Mouse (Mus musculus): ENCODE results near the gene Msrb3. TPM values are rescaled to one million over a fixed set of nuclear protein-coding genes. Genes with fewer than 3 reads are reported as not detected.

Gene Msrb3
- total RNA-seq, 4 experiments from 2014 or later, result 115 to 149 (median 130) TPM

DNA sequence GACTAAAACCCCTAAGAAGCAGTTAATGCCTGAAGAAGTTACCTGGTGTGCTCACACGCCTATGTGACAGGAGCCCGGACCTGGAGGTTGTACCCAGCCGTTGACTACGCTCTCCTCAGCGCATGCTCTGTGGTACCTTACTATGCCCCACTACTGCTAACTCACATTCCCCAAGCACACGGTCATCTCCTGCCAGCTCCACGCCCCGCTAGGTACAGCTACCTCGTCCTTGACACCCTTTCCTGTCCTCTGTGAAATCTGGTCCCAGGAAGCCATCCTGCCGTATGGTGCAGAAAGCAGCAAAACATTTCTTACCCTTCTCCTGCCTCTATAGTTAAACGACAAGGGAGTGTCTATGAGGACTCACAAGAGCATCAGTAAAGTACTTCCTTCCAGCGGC lies 37.2 kb downstream of the Msrb3 start:
- no peak for DNase-seq (ENCODE audit: low spot score in 2 of 2)

DNA sequence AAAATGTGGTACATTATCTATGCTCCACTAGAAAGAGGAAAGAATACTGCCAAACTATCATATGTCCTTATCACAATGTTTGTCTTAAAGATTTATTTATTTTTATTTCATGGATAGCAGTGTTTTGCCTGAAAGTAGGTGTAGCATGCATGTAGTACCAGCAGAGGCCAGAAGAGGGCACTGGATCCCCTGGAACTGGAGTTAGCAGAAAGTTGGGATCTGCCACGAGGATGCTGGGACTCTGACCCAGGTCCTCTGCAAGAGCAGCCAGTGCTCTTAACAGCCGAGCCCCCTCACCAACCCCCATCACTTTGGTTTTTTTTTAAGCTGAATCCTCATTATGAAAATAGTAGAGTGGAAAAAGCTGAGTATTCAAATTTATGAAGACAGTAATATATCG lies 37.7 kb downstream of the Msrb3 start:
- DNase-seq (ENCODE audit: low spot score in 2 of 2), result no peak

DNA sequence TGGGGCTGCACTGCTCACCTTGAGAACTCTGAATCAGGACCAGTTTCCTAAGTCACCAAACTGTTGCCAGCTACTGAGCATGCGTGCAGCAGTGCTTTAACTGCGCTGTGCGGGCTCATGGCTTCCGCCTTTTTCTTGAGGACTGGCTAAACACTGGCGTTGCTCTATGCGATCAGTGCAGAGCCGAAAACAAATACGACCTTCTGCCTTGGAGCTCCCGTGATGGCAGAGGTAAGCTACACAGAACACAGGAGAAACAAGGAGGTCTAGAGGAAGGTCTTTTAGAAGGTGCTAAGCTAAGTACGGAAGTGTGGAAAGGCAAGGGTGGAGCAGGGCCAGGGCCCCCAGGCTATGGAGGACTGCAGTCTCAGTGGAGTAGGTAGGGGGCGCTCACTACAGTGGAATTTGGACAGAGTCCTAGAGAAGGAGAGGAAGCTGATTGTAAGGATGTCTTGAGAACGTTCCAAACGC lies 41.3 kb downstream of the Msrb3 start:
- DNase-seq (ENCODE audit: low spot score in 2 of 2), result no peak

DNA sequence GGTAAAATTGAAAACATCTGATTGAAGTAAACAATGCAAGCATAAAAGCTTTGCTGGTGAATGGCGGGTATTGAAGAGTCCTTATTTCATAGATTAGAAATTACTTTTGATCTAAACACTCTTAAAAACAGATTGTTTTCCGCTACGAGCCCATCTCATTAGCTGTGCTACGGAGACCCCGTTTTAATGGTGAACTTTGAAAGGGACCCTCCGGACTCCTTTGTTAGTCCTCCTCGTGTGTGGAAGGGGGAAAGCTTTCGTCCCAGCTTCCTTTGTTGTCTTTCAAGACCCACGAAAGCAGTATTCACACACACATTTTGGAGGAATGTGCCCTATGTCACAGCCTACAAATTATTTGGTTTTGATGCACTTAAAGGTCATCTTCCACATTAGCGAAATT lies 44.6 kb downstream of the Msrb3 start:
- no peak for DNase-seq (ENCODE audit: low spot score in 2 of 2)

DNA sequence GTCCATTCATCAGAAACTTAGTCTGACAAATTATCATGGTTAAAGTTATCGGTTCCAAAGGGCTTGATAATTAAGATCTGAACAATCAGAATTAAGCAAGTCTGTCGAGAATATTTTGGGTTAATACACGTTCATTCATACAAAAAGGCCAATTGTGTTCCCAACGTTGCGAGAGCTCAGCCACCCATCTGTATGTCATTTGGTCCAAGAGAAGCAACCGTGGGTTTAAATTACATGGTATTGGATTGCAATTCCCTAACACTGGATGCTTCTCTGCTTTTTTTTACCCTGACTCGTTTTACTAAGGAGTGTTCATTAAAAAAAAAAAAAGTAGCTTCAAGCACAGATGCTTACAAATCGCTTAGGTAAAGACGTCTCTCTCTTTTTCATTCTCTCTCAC lies 45.1 kb downstream of the Msrb3 start:
- DNase-seq (ENCODE audit: low spot score in 2 of 2), result no peak

DNA sequence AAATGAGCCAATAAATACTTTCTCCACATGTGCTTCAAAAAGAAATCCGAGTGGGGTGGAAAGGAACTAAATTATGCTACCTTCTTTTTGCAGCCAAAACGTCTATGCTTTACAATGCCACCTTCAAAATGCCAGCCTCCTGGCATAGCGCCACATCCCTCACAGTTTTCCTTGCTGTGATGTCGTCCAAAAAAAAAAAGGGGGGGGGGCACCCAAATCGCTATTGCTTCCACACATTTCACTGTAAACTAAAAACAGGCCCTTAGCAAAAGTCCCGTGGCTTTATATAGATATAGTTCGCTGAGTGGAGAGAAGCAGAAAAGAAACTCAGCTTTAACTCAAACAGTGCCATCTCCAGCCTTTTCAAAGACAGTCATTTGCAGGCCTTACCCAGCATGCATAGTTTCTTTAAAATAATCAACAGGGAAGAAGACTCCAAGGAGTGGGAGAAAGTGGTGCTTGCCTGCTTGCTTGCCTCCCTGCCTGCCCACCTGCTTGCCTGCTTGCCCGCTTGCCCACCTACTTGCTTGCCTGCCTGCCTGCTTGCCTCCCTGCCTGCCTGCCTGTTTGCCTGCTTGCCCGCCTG lies 47.6 kb downstream of the Msrb3 start:
- no peak for DNase-seq (ENCODE audit: low spot score in 2 of 2)

DNA sequence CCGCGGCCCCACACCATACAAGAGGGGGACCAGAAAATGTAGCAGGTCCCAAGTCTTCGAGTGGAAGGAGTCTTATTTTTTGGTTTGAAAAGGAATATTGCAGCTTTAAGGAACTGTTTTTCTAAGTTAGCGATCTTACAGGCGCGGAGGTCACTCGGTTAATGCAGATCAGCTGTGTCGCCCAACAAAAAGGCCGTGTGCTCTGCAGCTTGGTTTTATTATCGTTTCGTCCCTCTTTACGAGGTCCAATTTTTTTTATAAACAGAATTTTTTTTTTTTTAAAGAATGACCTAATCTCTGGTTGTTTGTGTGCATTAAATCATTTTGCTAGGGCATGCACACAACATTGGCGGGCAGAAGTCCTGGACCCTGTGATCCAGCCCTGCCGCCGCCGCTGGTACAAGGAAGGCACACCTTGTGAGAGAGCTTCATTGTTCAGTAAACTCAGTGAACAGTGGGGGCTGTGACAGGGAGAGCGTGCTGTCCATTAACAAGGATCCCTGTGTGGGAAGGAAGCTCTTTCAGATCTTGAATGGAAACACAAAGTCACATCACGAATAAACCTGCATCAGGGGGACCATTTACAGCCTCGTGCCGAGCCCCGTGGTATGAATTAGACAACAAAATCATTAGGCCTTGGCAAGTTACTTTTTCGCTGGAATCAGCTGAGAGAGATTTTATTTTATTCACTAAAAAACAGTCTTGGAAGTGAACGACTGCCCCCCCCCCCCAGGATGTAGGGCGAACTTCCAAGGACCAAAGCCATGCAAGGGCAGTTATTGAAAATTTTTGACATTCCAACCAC lies 48.3 kb downstream of the Msrb3 start:
- DNase-seq (ENCODE audit: low spot score in 2 of 2), result no peak

DNA sequence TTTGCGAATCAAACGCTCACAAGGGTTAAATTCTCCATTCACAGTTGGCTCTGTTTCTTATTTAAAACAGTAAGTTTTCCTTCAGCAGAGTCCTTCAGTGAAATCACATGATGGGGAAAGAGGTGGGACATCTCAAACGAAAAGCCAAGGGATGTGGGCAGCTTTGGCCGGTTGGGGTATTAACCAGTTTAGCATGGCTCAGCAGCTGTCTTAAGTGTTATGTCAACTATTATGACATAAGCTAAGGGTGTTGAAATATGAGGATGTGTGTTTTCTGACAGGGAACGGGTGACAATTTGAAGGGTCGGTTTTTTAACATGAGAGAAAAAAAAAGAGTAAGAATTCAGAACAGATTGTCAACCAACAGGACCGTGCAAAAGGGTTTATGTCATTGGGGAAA lies 50.2 kb downstream of the Msrb3 start:
- no peak for DNase-seq (ENCODE audit: low spot score in 2 of 2)

DNA sequence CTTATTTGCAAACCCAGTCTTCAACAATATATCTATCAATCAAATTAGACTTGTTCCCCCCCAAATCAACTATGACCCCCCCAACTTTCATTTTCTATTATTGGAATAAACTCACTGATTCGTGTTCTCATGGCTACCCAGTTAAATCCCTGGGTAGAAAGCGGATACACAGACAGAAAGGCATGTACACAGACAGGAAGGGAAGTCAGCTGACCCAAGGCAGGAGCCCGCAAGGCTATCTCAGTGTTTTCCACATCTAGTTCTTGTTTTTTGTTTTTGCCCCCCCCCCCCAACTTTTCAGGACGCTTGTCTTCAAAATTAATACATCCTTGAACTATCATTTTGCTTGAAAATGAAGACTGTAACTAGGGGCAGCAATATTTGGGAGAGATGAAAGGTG lies 51.1 kb downstream of the Msrb3 start:
- DNase-seq (ENCODE audit: low spot score in 2 of 2), result no peak

DNA sequence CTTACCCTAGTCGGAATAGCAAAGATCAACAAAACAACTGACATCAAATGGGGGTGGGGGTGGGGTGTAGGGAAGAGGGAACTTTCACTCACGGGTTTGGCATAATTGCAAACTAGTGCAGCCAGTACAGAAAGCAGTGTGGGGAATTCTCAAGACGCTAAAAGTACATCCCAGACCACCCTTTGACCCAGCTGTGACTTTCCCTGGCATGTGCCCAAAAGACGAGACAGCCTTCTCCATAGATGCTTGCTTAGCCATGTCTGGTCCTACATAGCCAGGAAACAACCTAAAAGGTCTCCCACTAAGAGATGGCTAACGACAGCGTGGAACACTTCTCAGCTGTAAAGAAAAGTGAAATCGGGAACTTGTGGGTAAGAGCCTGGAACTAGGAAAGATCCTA lies 58.9 kb downstream of the Msrb3 start:
- DNase-seq (ENCODE audit: low spot score in 2 of 2), result no peak

DNA sequence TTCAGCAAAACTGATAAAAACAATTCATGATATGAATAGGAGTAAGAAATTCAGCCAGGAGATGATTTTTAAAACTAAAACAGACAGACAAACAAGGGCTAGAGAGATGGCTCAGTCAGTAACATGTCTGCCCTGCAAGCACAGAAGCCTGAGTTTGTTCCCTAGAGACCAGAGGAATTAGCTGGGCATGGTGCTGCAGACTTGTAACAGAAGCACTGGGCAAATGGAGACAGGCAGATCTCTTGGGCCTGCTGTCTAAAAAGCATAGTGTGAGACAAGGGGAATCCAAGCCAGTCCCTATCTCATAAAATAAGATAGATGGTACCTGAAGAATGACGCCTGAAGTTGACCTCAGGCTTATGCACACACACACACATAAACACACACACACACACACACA lies 64.4 kb downstream of the Msrb3 start:
- no peak for DNase-seq (ENCODE audit: low spot score in 2 of 2)

DNA sequence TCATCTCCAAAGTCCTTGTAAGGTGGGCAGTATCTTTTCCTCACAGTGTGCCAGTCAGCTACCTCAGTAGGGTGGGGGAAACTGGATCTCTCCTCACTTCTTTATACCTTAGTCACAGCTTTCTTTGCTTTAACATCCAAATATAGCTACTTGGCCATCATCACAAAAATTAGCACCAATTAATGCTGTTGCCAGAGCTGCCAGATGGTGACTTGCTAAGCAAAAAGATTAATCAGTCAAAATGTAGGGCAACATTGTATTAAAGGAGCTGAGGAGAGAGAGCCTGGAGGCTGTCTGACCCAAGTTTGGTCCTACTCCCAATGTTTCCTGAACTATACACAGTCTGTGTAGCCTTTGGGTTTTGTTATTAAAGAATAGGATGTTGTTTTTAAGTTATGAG lies 65.1 kb downstream of the Msrb3 start:
- no peak for DNase-seq (ENCODE audit: low spot score in 2 of 2)

DNA sequence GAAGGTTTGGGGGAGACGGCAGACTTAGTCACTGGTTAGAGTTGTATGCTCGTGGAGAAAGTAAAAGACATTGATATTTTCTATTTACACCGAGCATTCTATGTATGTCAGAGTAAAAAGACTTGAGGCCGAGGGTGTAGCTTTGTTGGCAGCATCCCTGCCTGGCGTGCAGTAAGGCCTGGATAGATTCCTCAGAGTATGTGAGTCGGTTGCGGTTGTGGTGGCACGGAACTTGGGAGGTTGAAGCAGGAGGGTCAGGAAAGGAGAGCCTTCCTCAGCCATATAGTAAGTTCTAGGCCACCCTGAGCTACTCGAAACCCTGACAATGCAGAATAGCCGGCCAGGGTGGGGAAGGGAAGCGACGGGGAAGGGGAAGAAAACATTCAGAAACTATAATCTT lies 71.1 kb downstream of the Msrb3 start:
- DNase-seq (ENCODE audit: low spot score in 2 of 2), result no peak

DNA sequence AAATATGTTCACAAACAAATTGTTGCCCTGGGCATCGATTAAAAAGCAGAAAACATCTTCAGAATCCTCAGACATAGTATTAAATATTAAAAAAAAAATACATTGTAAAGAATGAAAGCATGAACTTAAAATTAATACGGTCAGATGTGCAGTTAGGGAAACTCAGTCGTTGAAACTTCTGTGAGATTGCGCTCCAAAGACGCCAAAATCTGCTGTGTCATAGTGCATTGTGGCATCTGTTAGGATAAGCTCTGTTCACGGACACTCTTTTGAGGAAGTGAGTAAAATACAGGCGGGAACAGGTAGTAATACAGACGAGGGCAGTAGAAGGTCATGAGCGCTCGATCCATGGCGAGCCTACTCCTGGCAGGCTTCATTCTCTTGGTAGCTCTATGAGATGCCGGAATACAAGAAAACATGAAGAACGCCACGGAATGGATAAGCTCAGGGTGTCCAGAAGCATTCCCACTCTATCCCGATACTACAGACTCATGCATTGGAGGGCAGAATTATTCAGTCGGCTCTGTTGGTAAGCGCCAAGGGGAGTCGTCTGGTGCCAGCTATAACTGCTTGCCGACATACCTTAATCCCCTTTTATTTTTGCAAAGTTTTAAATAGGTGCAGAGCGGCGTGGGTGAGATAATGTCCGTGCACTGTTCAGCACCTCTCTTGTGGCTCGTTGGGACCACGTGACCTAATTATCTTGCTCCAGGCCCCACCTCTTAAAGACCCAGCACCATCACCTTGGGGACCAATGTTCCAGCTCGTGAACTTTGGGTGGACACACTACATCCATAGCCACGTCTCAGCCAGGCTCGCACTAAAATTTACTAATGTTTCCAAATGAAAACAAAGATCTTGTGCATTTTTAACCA lies 71.9 kb downstream of the Msrb3 start:
- DNase-seq (ENCODE audit: low spot score in 2 of 2), result no peak

DNA sequence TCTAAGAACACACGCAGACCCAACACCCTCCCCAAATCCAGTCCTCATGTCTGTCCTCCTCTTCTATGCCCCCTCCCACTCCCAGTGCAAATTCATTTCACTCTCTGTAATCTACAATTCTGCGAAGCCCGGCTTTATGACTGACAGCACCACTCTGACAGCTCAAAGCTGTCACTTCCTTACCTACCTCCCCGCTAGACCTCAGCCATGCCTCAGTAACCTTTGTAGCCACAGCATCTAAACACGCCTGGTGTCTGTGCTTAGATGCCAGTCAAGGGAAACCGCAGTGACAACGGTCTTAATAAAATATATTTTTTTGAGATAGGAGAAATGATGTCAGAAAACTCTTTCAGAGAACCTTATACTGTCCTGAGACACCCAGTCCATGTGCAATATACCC lies 72.5 kb downstream of the Msrb3 start:
- DNase-seq (ENCODE audit: low spot score in 2 of 2), result no peak

DNA sequence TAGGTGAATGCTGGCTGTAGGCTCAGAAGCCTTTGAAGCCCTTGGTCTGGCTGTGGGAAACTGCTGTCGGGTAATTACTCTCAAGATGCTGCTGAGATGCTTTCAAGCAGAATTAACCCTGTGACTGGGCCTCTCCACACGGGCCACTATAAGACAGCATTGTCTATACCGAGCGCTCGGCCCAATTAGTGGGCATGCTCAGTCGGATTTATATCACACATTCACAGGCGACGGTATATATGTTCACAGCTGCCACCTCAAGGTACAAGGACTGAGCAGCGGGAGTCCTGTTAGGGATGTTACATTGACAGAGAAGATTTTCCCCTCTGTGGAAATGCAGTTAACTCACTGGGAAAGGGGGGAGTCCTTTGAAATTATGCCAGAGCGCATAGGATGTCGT lies 73.3 kb downstream of the Msrb3 start:
- DNase-seq (ENCODE audit: low spot score in 2 of 2), result no peak

DNA sequence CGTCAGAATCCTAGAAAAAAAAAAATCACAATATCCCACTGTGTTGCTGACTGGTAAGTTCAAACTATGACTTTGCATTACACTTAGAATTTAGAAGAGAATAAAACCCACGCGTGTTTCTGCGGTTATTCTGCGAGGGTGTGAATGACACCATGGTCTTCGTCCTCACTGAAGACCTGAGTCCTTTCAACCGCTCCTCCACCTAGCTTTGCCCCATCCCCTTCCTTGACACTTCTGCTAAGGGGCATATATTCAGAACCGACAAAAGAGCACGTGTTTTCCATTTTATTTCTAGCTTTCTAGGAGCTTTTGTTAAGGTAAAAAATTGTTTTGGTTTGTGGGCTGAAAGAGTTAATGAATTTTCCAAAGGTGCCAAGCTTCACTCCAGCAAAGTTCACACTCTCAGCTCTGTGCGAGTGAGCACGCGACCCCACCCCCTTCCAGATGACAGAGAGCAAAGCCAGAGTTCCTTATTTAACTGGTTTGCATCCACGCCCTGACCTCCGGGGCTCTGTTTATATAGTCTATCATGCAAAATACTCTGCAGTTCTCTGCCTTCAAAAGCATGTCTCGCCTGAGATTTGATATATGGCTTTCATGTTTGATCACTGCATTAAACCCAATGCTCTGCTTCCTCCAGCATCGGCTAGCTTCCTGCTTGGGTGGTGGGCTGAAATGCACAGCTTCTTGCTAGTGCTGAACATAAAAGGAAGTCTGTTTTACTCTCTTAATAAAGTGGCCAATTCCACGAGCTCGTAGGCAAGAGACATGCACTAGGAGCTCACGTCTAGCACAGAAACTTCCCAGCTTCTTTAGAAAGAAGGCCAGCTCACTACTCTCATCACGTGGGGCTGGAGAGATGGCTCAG lies 77.2 kb downstream of the Msrb3 start:
- DNase-seq (ENCODE audit: low spot score in 2 of 2), result no peak

DNA sequence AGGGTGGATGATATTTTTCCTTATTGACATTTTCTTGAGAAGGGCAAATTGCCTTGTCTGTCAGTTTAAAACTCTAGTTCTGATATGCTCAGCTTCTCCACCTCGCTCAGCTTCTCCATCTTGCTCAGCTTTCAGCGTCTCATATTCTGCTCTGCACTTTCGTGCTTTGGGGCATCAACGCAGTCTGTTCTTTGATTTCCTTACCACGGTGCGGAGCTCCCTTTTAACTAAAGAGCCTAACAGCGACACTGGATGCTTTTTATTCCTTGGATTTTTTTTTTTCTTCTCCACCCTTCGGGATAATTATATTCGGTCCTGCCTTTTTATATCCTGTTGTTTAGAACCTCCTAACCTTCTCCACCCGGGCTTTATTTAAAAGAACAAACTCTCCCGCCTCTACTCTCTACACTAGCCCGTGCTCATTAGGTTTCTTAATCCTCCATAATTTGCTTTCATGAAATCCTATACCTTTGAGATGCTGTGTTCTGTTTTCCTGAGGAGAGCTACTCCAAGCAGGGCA lies 78.1 kb downstream of the Msrb3 start:
- no peak for DNase-seq (ENCODE audit: low spot score in 2 of 2)

DNA sequence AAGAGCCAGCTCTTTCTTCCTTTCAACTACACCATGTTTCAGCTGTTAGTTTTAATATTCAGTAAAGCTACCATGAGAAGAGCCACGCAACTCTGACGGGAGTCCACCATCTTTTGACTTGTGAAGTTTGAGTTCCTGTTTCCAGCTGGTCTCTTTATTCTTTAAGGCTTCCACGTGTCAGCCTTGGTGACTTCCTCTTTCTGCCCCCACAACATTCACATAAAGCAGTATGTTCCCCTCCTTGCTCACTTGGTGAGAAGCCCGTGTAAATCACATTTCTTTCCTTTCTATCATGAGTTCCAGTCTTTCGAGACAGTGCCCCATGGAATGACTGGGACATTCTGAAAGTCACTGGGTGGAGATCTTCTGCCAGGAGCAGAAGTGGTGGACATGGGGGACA lies 83.6 kb downstream of the Msrb3 start:
- DNase-seq (ENCODE audit: low spot score in 2 of 2), result no peak

DNA sequence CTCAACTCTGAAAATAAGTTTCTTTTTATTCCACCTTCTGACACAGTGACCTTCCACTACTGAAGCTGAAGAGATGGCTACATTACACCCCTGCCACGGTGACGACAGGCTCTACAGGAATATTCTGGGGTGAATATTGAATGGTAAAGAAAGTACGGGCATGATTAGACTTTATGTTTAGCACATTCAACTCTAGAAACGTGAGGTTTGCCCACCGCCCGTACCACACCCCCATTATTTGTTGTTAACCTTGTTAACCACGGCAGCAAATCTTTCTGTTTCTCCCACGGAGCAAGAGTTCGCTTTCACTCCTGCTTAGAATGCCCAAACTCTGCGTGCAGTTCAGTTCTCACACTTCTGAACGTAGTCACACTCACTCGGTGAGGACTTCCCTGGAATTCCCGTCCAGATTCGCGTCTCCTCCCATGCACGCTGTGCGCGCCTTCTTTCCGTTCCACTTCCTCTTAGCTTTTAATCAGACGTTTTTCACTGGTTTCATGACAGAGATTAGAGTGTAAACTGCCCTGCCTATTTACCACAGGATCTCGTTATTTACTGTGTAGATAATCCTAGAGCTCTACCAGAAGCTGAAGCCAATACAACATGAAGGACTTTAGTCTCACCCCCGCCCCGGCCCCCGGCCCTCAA lies 87.0 kb downstream of the Msrb3 start:
- DNase-seq (ENCODE audit: low spot score in 2 of 2), result no peak
